Mouse (Mus musculus): ENCODE results near the gene Gm12216. TPM values are rescaled to one million over a fixed set of nuclear protein-coding genes. Genes with fewer than 3 reads are reported as not detected.

Gene Gm12216
- polyA plus RNA-seq, 1 experiment from 2014 or later = 0.14 TPM

GRCm38 (mm10) chr11:53733824-53734223 is 125.2 kb downstream of the Gm12216 start:
- H3K4me3 ChIP-seq (replicated peaks) = no peak overlapping the region
- no peaks in the 10 kb centered on the region for H3K9me3 ChIP-seq (replicated peaks)
- ATAC-seq (ENCODE audit: low read depth) (no peak), DNase-seq (no peak)
- no peak overlapping the region for H3K9ac ChIP-seq
- H3K36me3 ChIP-seq = no peaks in the 10 kb centered on the region
- no peak overlapping the region for H3K4me2 ChIP-seq
- H3K4me1 ChIP-seq (replicated peaks) = peaks cover 12% of the 10 kb centered on the region; the same call in 1 of the 2 replicates
- no peaks in the 10 kb centered on the region for H3K27me3 ChIP-seq
- no peak overlapping the region for H3K27ac ChIP-seq
- WGBS (ENCODE audit: insufficient replicate concordance) = 67% methylated on average over 7 of the region's 7 CpGs

Small RNA genes within 50 kb of the gene (microRNA-seq; reads per million reads assigned to microRNA genes)
- not detected for gene Mir7671

Other genes with a start within 250 kb of the Gm12216 start
- 0.60 and 0.82 TPM in 2 replicates for gene Il4, start 240.6 kb downstream of the Gm12216 start, polyA plus RNA-seq (2015; fragmentation: Nextera tagmentation; extraction: Ambion mirVana)
- gene Il13, start 224.6 kb downstream of the Gm12216 start, polyA plus RNA-seq (2015; fragmentation: Nextera tagmentation; extraction: Ambion mirVana) = not detected in 2 replicates
- gene Rad50, start 151.9 kb downstream of the Gm12216 start, polyA plus RNA-seq (2015; fragmentation: Nextera tagmentation; extraction: Ambion mirVana) = 19.5 and 24.1 TPM in 2 replicates
- not detected in 2 replicates for gene Il5, start 138.5 kb downstream of the Gm12216 start, polyA plus RNA-seq (2015; fragmentation: Nextera tagmentation; extraction: Ambion mirVana)
- 6.7 and 8.1 TPM in 2 replicates for gene Irf1, start 89.2 kb downstream of the Gm12216 start, polyA plus RNA-seq (2015; fragmentation: Nextera tagmentation; extraction: Ambion mirVana)
- not detected in 2 replicates for gene Gm17334, start 86.1 kb downstream of the Gm12216 start, polyA plus RNA-seq (2015; fragmentation: Nextera tagmentation; extraction: Ambion mirVana)
- 2.4 and 3.2 TPM in 2 replicates for gene Slc22a5, start 32.4 kb upstream of the Gm12216 start, polyA plus RNA-seq (2015; fragmentation: Nextera tagmentation; extraction: Ambion mirVana)
- gene Slc22a21, start 121.1 kb upstream of the Gm12216 start, polyA plus RNA-seq (2015; fragmentation: Nextera tagmentation; extraction: Ambion mirVana) = 1.1 and 1.6 TPM in 2 replicates
- 33.7 and 33.9 TPM in 2 replicates for gene Slc22a4, start 168.8 kb upstream of the Gm12216 start, polyA plus RNA-seq (2015; fragmentation: Nextera tagmentation; extraction: Ambion mirVana)
- 3.1 TPM in 2 replicates for gene Pdlim4, start 209.8 kb upstream of the Gm12216 start, polyA plus RNA-seq (2015; fragmentation: Nextera tagmentation; extraction: Ambion mirVana)
- gene P4ha2, start 240.8 kb upstream of the Gm12216 start, polyA plus RNA-seq (2015; fragmentation: Nextera tagmentation; extraction: Ambion mirVana) = 4.1 and 4.4 TPM in 2 replicates